Mouse (Mus musculus): Measurements from ENCODE around the gene 1700034J05Rik. TPM values are rescaled to one million over a fixed set of nuclear protein-coding genes. Genes with fewer than 3 reads are reported as not detected.

Gene 1700034J05Rik
- not detected for polyA plus RNA-seq (2017; shearing (Covaris generic))

GRCm38 (mm10) chr6:146954258-146954657 lies at the start of gene 1700034J05Rik:
1700034J05Rik (minus strand) TSS chr6:146954422.

Other genes with a start within 250 kb of the 1700034J05Rik start
- 14.4 TPM for gene Stk38l, start 229.4 kb downstream of the 1700034J05Rik start, polyA plus RNA-seq (2017; shearing (Covaris generic))
- gene Arntl2, start 158.4 kb downstream of the 1700034J05Rik start, polyA plus RNA-seq (2017; shearing (Covaris generic)) = not detected
- gene Smco2, start 104.3 kb downstream of the 1700034J05Rik start, polyA plus RNA-seq (2017; shearing (Covaris generic)) = not detected
- gene Ppfibp1, start 65.9 kb downstream of the 1700034J05Rik start, polyA plus RNA-seq (2017; shearing (Covaris generic)) = 9.2 TPM
- 0.54 TPM for gene Rep15, start 78.2 kb upstream of the 1700034J05Rik start, polyA plus RNA-seq (2017; shearing (Covaris generic))
- gene Mrps35, start 88.3 kb upstream of the 1700034J05Rik start, polyA plus RNA-seq (2017; shearing (Covaris generic)) = 38.3 TPM
- not detected for gene Mansc4, start 132.6 kb upstream of the 1700034J05Rik start, polyA plus RNA-seq (2017; shearing (Covaris generic))
- gene Klhl42, start 137.0 kb upstream of the 1700034J05Rik start, polyA plus RNA-seq (2017; shearing (Covaris generic)) = 6.5 TPM

Data from effector memory CD4-positive, alpha-beta T cell, adult 5 months (primary cell).